Mouse (Mus musculus): ENCODE measurements around the gene Thsd7a.

Thsd7a gene

GRCm38 (mm10) chr6:12748787-12749530, at the start of gene Thsd7a:
TSS of gene Thsd7a (minus strand) at chr6:12749410.
- peak; percentile 10 for DNase-seq

- no peak for DNase-seq
These were observed 37.9 kb upstream of the Thsd7a start for GRCm38 (mm10) chr6:12787129-12787528.

- no peak for DNase-seq
These were observed 37.3 kb upstream of the Thsd7a start for GRCm38 (mm10) chr6:12786378-12786982.

- DNase-seq = no peak
These were observed 35.9 kb upstream of the Thsd7a start for GRCm38 (mm10) chr6:12784918-12785618.

GRCm38 (mm10) chr6:12772799-12773198, 23.6 kb upstream of the Thsd7a start:
- DNase-seq = no peak

GRCm38 (mm10) chr6:12765191-12765590, 16.0 kb upstream of the Thsd7a start:
- no peak for DNase-seq

- no peak for DNase-seq
These were observed 15.4 kb upstream of the Thsd7a start for GRCm38 (mm10) chr6:12764606-12765005.

- DNase-seq = no peak
These were observed 14.6 kb upstream of the Thsd7a start for GRCm38 (mm10) chr6:12763816-12764215.

GRCm38 (mm10) chr6:12759328-12760193, 10.4 kb upstream of the Thsd7a start:
- no peak for DNase-seq

- no peak for DNase-seq
These were observed 3.1 kb upstream of the Thsd7a start for GRCm38 (mm10) chr6:12752297-12752696.

- DNase-seq = no peak
These were observed 1.2 kb upstream of the Thsd7a start for GRCm38 (mm10) chr6:12750441-12750840.

- DNase-seq = no peak
These were observed 461 bp upstream of the Thsd7a start for GRCm38 (mm10) chr6:12749531-12750210.

GRCm38 (mm10) chr6:12748454-12748786, 790 bp downstream of the Thsd7a start:
- no peak for DNase-seq

GRCm38 (mm10) chr6:12747856-12748450, 1.3 kb downstream of the Thsd7a start:
- no peak for DNase-seq

- DNase-seq = no peak
These were observed 6.4 kb downstream of the Thsd7a start for GRCm38 (mm10) chr6:12742791-12743190.

- no peak for DNase-seq
These were observed 15.3 kb downstream of the Thsd7a start for GRCm38 (mm10) chr6:12733924-12734323.

GRCm38 (mm10) chr6:12716071-12716470, 33.1 kb downstream of the Thsd7a start:
- no peak for DNase-seq

- no peak for DNase-seq
These were observed 36.6 kb downstream of the Thsd7a start for GRCm38 (mm10) chr6:12712581-12712980.

GRCm38 (mm10) chr6:12702925-12703324, 46.3 kb downstream of the Thsd7a start:
- DNase-seq = no peak

GRCm38 (mm10) chr6:12699089-12699488, 50.1 kb downstream of the Thsd7a start:
- DNase-seq = no peak

GRCm38 (mm10) chr6:12693689-12694088, 55.5 kb downstream of the Thsd7a start:
- no peak for DNase-seq

- DNase-seq = no peak
These were observed 56.0 kb downstream of the Thsd7a start for GRCm38 (mm10) chr6:12693239-12693638.

Measured in thymus, postnatal 4 days (tissue).